Mouse (Mus musculus) erythroblast, adult 5-6 weeks (primary cell): ENCODE data around the gene Fam83g. TPM values are rescaled to one million over a fixed set of nuclear protein-coding genes. Genes with fewer than 3 reads are reported as not detected.

Source experiments
- ATAC-seq: replicated peaks from 2 replicates; pipeline ENCODE4 v1.8.0; 2016; ENCODE audit warnings: moderate number of reproducible peaks, mild to moderate bottlenecking, moderate TSS enrichment, inconsistent platforms; ENCODE audit not compliant: poor library complexity, low FRiP score, severe bottlenecking
- total RNA-seq, 2 experiments: library from RNA; stranded (forward) in 1 of 2; stranded (reverse) in 1 of 2; fragments of 150-400 nt in 1 of 2; fragments of 200-764, 138-1000 nt in 1 of 2; gene quantifications; 2 replicates each; pipeline versions ENCODE4 v1.2.3 to v1.2.4; 2015 to 2017; ENCODE audit warnings: low replicate concordance in 2 of 2

Fam83g gene
- total RNA-seq, 2 experiments from 2014 or later, result 0.17 TPM; not detected in 1

DNA sequence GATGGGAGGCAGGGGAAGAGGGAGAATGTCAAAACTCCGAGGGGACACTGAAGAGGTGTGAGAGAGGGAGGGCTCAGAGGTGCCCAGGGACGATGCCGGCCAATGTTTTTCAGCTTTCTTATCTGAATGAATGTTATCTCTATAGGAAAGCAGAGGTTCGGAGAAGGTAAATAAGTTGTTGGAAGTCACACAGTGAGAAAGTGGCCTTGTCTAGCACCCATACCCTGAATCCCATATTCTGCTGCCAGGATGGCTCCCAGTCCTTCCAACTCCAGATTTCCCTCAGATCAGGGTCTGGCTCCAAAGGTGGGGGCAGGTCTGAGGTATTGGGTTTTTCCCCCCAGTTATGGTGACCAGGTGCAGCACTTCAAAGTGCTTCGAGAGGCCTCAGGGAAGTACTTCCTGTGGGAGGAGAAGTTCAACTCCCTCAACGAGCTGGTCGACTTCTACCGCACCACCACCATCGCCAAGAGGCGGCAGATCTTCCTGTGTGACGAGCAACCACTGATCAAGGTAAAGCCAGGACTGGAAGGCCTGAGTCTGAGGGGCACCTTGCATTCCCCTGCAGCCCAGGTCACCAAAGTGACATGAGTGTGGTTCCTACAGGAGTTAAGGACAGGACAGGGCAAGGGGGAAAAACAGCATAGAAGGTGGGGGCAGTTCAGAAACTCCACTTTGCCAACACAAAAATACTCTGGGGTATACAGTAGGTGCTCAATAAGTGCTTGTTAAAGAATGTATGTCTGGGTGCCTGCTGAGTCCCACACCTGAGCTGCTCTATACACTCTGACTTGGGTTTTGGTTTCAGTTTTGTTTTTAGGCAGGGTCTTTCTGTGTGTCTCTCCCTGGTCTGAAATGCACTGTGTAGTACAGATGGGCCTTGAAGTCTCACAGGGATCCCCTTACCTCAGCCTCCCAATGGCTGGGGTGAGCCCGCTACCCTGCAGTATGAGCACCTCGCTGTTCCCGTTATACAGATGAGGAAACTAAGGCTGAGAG is 14.1 kb upstream of the Fam83g start:
- no peak for ATAC-seq

DNA sequence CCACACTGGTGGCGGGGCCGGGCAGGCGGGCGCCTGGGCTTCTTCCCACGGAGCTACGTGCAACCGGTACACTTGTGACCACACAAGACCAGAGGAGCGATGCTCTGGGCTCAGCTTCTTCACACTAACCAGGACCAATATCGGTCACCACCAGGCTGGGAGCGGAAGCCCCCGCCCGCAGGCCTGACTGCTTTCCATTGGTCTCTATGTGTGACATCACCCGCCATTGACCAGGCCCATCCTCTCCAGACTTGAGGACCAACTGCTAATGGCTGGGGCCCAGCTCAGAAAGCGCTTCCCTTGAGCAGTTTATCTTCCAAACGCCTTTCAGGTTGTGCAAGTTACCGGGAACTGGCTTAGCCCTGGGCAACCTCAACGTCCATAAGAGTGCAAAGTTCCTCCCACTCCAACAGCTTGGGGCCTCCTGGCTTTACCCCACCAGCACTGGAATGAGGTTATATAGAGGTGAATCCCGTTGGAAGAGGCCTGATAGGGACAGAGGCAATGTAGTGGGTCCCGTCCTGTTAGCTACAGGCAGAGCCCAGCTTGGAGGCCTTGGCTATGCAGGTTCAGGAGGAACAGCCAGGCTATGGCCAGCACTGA is 12.0 kb upstream of the Fam83g start:
- no peak for ATAC-seq

DNA sequence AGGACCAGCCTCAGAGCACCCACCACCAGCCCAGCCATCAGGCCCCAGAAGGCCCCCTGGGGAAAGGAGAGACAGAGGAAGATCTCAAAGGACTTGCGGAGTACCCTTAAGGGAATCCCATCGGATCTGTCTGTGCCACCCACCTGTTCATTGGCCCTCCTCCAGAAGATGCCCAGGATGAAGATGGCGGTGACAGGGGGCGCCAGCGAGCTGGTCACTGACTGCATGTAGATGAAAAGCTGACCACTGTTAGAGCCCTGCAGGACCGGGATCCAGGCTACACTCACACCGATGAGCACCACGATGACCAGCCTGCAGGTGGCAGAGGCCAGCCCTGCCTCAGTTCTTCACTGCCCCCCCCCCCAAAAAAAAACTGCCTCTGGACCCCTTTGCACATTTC is 10.2 kb upstream of the Fam83g start:
- ATAC-seq, result no peak

DNA sequence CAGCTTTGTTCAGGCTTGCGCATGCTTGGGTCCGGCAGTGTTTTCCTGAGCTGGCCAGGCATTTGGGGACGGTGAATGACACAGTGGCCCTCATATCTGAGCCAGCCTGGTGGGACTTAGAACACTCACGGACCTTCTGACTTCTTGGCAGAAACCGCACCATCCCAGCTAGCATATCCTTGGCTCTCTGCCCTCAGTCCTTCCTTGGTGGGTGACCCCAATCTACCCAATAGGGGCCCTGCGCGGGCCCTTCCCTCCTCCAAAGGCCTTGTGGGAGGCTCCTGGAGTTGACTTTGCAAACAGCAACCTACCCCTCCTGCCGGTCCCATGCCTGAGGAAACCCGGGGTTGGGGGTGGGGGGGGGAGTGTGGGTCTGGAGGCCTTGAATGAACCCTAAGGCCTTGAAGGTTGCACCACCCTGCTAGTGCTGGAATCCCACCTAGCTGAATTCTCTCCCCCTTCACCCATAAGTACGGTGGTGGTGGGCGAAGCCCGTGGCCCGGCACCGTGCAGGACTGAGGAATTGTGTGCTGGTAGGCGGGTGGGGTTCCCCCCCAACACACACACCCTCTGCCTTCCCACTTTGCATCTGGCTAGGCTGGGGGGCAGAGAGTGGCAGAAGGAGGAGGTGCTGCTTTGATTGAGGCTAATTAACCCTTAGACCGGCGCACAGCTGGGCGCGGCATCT is 9.6 kb upstream of the Fam83g start:
- ATAC-seq, result no peak

DNA sequence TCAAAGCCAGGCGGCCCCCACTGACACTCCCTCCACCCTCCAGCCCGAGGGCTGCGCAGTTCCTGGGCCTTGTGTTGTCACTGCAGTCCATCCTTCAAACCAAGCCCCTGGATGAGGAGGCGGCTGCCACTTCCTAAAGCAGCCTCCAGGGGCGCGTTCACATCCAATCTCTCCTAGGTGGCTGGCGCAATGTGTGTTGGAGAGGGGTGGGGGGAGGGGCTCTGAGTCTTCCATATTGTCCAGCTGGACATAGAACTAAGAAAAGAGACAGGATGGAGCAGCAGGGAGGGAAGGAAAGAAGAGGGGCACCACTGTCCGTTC is 9.1 kb upstream of the Fam83g start:
- ATAC-seq, result no peak

DNA sequence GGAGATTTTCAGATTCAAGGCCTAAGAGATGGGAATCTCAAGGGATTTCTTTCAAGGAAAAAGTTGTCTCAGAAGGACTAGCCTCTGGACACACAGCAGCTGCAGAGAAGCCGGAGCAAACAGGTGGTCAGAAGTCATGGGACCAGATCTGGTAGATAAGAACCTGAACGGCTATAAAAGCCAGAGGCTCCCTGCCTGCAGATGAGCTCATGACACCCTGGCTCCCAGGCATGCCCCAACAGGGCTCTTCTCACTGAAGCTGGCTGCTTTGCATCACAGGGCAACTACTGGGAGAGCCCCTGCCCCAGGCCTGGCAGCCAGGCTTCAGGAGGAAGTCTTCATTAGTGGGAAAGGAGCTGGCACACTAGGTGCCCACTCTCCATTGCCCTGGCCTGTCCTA is 8.6 kb upstream of the Fam83g start:
- ATAC-seq, result no peak

DNA sequence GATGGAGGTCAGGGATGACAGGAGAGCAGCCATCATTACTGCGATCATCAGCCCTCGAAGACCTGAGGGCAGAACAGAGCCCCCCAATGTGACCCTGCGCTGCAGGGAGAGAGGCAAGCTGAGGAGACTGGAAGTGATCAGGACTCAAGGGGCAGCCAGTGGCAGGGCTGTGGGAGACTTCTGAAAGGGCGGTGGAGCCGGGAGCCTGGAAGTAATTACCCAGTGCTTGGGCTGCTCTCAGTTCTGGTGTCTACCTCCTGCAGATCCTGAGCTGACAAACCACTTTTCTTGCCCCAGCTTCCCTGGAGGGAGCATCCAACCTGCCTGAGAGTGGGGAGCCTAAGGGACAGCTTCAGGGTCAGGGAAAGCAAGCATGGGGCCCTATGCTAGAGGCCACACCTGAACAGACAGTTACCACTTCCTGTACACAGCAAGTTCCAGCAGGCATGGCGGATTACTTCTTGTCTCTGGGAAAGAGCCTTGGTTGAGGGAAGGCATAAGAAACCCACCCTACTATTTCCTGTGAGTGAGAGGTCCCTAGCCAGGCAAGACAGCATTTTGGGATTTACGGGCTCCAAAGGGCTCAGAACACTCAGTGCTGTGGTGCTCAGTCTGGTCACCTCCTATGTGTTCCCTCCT is 7.6 kb upstream of the Fam83g start:
- no peak for ATAC-seq

DNA sequence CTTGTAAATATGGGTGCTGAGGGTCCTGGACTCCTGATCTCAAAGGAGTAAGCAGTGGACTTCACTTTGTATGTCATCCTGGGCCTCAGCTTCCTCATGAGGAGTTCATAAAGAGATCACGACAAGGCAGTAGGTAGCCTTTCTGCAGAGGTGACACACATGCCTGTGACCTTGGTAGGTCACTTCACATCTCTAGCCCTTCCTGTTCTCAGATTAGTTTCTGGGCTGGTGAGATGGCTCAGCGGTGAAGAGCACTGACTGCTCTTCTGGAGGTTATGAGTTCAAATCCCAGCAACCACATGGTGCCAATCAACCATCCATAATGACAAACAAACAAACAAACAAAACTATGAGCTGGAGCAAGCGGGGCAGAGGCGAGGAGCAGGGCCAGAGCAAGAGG is 6.2 kb upstream of the Fam83g start:
- no peak for ATAC-seq

DNA sequence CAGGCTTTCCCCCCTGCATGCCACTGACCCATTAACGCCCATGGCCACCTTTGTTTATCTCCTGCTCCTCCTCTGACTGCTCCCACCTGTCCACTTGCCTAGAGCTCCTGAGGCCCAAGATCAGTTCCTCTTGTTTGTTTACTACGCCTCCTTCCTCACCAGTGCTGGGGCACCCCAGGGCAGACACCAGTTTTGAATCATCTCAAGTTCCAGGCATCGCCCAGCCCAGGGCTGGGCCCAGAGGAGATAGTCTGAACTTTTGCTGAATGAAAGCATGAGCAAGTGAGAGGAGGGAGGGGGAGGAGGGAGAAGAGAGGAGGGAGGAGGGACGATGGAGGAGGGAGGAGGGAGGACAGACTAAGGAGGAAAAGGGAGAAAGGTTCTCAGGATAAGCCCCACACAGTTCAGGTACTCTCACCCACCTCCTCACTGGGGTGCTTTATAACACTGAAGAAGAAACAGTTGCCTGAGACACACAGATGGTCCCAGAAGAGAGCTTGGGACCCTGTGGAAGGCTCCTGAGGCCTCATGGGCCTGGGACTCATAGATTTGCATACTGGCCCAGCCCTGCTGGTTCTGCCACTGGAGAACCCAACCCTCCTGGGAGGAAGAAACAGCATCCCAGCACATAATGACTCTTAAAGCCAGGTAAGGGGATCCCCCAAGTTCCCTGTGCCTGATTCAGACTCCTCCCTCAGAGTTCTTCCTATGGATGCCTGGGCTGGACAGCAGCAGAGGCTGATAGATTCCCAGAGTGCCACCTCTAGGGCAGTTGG is 4.6 kb upstream of the Fam83g start:
- no peak for ATAC-seq

DNA sequence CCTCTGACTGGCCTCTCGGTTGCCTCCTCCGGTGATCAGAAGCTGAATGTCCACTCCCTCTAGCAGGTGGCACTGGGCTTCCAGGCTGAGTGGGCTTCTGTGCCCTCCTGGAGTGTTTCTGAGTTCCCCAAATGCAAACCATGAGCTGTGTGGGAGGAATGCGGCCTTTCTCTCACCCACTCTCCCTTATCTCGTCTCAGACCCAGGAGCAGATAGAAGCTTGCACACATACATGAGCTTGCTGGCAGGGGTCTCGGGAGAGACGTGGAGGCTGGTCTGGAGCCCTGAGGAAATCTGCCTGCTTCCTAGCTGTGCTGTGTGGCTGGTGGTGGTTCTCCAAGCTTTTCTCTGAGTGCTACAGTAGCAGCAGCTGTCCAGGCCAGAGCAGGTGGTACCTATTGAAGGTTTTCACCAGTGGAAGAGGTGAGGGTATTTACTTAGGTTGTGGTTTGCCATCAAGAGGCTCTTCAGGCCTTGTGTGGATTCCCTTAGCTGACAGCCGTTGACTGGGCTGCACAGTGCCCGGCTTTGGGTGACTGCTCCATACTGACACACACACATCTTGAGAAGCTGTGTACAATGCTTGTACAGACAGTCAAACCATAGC is 1.3 kb downstream of the Fam83g start:
- no peak for ATAC-seq

DNA sequence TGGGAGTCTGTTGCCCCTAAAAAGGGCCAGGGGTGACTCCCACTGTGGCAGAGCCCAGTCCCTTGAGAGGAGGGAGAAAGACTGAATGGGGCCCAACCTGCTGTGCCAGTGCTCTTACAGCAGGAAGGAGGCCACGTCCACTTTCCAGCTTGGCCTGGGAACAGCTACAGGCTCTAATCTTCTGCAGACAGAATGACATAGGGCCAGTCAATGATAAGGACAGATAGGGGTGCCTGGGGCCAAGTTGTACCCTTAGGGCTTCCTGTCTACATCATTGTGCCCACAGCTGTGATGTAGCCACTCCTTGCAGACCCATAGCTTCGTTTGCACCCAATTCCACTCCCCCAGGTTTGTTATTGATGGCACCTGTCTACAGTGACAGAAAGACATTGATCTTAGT is 2.2 kb downstream of the Fam83g start:
- ATAC-seq, result no peak

DNA sequence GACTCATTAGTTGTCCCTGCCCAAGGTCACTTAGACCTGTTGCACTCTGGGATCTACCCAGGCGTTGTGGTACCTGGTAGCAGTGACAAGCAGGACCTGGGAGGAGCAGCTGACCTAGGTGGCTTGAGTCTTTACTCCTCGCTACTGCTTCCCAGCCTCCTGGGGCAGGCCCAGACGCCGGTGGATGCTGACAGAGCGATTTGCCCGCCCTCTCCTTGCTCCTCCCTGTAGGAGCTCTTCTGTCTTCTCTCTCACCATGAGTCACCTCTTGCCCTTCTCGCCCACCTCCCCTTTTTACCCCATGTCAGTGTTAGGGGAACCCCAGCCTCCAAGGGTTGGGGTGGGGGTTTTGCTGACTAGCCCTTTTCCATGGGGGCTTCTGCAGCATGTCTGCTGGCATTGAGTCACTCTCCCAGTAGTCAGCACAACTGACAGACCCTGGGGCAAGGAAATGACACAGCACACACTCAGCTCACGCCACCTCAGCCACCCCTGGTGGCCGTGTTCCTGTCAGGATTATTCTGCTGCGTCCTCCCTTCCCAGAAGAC is 3.1 kb downstream of the Fam83g start:
- no peak for ATAC-seq

DNA sequence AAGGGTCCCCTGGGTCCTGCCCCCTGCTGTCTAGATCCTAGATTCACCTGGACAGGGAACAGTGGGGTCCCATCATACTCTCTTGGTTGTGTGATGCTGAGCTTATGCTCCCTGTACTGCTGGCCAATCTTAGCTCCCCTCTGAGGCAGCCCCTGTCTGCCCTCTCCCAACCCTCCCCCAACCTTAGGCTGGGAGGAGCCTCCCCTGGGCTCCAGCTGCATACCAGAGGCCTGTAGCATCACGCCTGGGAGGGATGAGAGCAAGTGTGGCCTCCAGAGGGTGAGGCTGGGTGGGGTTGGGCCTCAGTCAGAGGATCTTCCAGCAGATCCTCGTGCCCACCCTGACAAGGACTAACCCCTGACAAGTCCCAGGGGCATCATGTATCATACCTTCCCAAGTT is 3.7 kb downstream of the Fam83g start:
- no peak for ATAC-seq

DNA sequence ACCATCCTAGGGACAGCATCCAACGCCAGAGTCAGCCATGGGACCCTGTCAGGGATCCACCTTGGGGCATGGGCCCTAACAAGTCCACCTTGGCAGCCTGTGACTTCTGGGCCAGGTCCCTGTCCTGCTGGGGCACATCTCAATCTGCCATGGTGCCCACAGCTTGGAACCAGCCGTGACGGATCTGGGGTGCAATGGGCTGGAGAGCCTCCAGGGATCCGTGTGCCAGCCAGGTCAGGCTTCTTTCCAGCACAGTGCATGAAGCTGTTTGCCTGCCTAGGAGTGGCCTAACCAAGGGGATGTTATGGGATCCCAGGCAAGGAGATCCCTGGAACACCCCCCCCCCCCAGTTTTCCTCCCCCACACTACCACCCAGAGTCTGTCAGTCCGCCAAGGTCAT is 9.1 kb downstream of the Fam83g start:
- no peak for ATAC-seq

DNA sequence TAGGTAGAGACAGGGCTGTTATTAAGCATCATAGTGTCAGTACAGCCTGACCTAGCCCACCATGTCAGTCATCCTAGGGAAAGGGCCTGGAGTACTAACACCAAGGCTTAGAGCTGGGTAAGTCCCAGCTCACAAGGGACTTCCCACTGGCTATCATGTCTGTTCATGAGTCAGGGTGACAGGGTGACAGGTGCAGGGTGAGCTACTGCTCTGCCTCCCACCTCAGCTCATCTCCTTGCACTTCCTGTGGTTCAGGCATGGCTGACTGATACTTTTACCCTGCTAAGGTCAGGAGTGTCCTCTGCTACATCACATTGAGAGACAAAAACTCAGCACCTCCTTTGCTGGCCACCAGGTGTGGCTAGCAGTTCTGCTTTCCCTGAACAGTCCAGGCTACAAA is 15.0 kb downstream of the Fam83g start:
- ATAC-seq, result no peak

DNA sequence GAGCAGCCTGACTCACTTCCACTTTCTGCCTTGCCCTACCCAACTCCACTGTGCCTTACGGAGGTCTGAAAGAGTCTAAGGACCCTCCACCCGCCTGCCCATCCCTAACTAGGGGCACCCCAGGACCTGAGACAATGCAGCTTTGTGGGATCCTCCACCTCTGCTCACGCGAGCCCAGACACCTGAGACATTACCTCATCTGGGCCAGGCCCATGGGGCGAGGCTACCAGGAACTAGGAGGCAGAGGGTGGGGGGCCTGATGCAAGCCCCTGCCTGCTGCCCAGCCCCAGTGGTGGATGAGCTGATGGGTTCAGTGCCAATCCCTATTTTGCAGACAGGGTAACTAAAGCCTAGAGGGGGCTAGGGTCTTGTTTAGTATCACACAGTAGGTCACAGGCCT is 15.6 kb downstream of the Fam83g start:
- ATAC-seq, result no peak

DNA sequence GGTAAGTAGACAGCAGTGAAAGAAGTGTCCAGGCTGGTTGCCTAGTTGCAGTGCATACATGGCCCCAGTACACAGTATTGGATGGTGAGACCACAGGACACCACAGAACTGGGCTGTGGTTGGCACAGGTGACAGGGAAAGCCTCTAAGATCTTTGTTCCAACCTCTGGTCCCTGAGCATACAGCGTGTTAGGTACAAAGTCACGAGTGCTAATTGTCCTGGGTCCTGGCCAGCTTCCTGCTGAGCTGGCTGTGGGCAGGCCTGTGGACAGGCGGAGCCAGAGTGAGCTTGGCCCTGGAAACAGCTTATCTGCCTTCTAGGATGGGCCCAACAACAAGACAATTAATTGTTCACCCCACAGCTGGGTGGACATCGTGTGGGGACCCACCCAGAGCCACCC is 16.0 kb downstream of the Fam83g start:
- no peak for ATAC-seq

DNA sequence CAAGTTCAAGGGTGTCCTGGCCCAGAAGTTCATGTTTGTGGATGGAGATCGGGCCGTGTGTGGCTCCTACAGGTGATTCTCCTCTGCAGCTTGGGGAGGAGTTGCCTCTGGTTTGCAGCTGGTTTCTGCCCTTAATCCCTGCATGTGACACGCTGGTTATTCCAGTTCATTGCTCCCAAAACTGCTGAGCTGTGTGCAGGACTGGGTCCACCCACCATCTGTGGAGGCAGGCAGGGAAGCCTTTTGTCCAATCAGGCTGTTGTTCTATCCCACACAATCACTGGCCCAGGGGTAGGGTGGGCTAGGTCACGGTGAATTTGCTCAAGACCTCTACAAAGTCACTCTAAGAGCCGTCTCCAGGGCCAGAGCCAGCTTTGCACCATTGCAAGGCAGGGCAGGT is 17.8 kb downstream of the Fam83g start:
- no peak for ATAC-seq

DNA sequence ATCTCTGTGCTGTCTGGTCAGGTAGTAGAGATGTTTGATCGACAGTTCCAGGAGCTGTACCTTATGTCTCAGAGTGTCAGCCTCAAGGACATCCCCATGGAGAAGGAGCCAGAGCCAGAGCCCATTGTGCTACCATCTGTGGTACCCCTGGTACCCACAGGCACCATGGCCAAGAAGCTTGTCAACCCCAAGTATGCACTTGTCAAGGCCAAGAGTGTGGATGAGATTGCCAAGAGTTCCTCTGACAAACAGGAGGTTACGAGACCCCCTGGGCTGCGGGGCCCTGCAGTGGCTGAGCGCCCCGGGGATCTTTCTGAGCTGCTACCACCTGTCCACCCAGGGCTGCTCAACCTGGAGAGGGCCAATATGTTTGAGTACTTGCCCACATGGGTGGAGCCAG is 18.6 kb downstream of the Fam83g start:
- ATAC-seq, result no peak
